Mouse (Mus musculus) small intestine, adult 2 months (tissue): ENCODE measurements at regions not wholly inside any gene's neighbourhood (a gene's known extent, or its start where the extent isn't known, plus 50 kb on each side); places are given as distances from the start of the nearest gene placed in this dataset.

Experiments
- H3K27ac ChIP-seq: fragments of 200-500 bp; 2 replicates; pipeline ENCODE4 v1.5.1; 2012; ENCODE audit warnings: low read depth, low read length, control low read depth, inconsistent platforms; ENCODE audit not compliant: insufficient read depth
- H3K27me3 ChIP-seq: fragments of 200-500 bp; 2 replicates; pipeline ENCODE4 v1.6.1; 2012; ENCODE audit warnings: mild to moderate bottlenecking, moderate library complexity, low read length, inconsistent platforms; ENCODE audit not compliant: control insufficient read depth, insufficient read depth
- H3K36me3 ChIP-seq: fragments of 200-500 bp; 2 replicates; pipeline ENCODE4 v1.6.1; 2012; ENCODE audit warnings: mild to moderate bottlenecking, low read length, control low read depth, inconsistent platforms; ENCODE audit not compliant: control insufficient read depth, insufficient read depth
- H3K4me1 ChIP-seq: fragments of 200-500 bp; 2 replicates; pipeline ENCODE4 v1.6.1; 2012; ENCODE audit warnings: low read length, inconsistent platforms, mixed read lengths; ENCODE audit not compliant: control insufficient read depth, insufficient read depth, insufficient read length
- H3K4me3 ChIP-seq: fragments of 200-500 bp; 2 replicates; pipeline ENCODE4 v1.5.1; 2012; ENCODE audit warnings: low read depth, mild to moderate bottlenecking, control low read depth, inconsistent platforms, low read length, moderate library complexity
- CTCF ChIP-seq: fragments of 200-500 bp; IDR thresholded peaks from 2 replicates; pipeline ENCODE4 v1.5.1; 2012; ENCODE audit warnings: low read depth, mild to moderate bottlenecking, control low read depth, inconsistent platforms, low read length, moderate library complexity, mixed read lengths; ENCODE audit not compliant: insufficient replicate concordance, insufficient read length; ENCODE audit errors: extremely low read depth
- POLR2A ChIP-seq: fragments of 200-500 bp; IDR thresholded peaks from 2 replicates; pipeline ENCODE4 v1.6.1; 2012; ENCODE audit warnings: low read depth, mild to moderate bottlenecking, control low read depth, inconsistent platforms, low read length, moderate library complexity
- WGBS: fragments of 180-500 bp; shearing (Covaris S2); methylation state at CpG from one replicate; pipeline ENCODE4 v1.1.7; 2018; 5-methylcytosine and 5-hydroxymethylcytosine counted together

DNA sequence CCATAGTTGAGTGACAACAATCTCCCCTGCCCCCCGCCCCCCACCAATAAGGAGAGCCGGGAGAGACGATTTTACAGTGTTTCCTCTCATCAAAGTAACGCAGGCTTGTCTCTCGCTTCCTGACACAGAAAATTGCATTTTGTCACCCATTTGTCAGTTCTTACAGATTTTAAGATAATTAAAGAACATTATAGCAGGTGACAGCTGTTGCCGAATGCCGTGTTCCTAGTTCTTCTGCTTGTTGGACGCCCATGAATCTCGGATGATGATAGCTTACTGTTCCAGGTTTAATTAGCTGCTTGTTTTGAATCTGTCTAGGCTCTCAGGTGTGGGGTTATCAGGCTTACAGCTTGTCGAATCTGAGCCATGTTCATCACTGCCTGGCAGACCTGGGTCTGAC lies 63.8 kb upstream of the Gm6793 start:
- no peaks in the 10 kb centered on the region for H3K4me1 ChIP-seq
- no peaks in the 10 kb centered on the region for H3K36me3 ChIP-seq
- WGBS, result 77% methylated on average over 10 of the region's 10 CpGs
- no peaks in the 10 kb centered on the region for H3K27me3 ChIP-seq
- H3K4me3 ChIP-seq, result no peak overlapping the region
- TF ChIP-seq POLR2A (no peak), CTCF (no peak)
- H3K27ac ChIP-seq, result no peak overlapping the region

DNA sequence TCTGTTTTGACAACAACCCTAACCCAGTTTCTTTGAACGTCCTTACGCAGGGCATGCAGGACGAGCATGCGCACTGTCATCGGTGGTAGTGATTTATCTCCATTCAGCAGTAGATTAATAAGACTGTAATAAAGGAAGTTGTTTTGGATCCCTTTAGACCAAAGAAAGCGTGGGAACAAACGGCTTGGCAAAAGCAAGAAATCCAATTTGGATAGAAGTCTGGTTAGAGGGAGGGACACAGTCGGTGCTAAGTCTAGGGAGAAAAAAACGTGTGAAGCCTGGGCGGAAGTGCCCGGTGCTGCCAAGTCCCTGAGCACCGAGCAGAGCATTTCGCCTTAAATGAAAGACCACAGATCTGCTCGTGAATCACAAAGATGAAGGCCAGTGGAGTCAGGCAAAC lies 57.4 kb upstream of the Gm6793 start:
- WGBS, result 81% methylated on average over 14 of the region's 14 CpGs
- no peak for TF ChIP-seq CTCF
- no peak overlapping the region for H3K27ac ChIP-seq
- H3K27me3 ChIP-seq, result no peaks in the 10 kb centered on the region
- H3K4me1 ChIP-seq, result no peaks in the 10 kb centered on the region
- H3K36me3 ChIP-seq, result no peaks in the 10 kb centered on the region
- H3K4me3 ChIP-seq, result no peak overlapping the region

DNA sequence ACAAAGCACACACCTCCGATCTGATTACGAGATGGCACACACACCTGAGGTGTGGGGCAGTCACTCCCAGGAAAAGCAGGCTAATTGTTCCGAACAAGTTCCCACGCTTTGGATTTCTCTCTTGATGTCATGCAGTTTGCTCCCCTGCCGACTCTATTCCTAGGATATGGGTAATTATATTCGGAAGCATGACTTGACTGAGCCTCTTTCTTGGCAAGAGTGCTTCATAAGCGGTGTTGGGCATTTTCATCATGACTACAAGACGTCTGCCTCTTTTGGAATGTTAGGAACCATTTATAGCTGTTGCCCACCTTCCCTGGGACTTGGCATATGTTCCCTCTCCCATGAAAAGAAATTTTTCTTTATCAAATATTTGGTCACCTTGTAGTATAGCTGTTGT lies 55.4 kb upstream of the Gm6793 start:
- Histone ChIP-seq H3K4me1 (no peaks in the 10 kb centered on the region), H3K36me3 (no peaks in the 10 kb centered on the region), H3K27ac (no peak overlapping the region), H3K4me3 (no peak overlapping the region), H3K27me3 (no peaks in the 10 kb centered on the region)
- TF ChIP-seq CTCF, result no peak
- TF ChIP-seq POLR2A, result no peak
- 82% methylated on average over 8 of the region's 8 CpGs for WGBS
